Mouse (Mus musculus): ENCODE results near the gene Dnajb3.

DNA sequence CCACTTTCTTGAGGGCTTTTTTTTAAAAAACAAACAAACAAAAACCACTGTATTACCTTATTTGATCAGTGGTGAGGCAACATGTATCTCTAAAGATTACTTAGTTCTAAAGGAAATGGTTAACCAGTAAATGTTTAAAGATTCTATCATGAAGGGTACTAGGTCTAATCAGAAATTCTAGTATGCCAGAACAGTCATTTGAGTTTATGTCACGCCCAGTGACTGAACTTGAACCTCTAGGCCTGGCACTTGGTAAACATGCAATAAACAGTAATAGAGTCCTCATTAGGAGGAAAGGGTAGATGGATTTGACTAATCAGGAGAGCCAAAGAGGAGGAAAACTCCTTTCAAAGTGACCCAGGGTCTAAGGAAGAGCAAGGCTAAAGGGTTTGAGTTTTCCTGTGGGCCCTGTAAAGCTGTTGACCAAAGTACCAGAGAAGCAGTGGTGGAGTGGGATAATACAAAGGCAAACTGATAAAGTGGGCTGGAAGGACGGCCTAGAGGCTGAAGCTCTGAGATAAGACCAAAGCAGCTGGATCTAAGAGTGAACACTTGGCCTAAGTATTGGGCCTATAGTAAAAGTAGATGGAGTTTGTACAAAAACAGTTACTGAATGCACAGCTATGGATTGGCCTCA is 1.4 kb upstream of the Dnajb3 start:
- TF ChIP-seq TCF12 (IDR thresholded peaks at IDR 0.05; ENCODE audit: low read depth, low read length) (no peak), CTCF (conservative IDR thresholded peaks at IDR 0.05 in 1 of 2, IDR thresholded peaks at IDR 0.05 in 1 of 2; ENCODE audit: low read depth in 2 of 2, low read length in 2 of 2) (no peak)

All from CH12.LX (cell line).